Mouse (Mus musculus): ENCODE data around the gene Ltv1.

Gene Ltv1

GRCm38 (mm10) chr10:13189881-13190280 is 3.1 kb downstream of the Ltv1 start:
- no peak for DNase-seq

GRCm38 (mm10) chr10:13186754-13187153 is 6.2 kb downstream of the Ltv1 start:
- DNase-seq: no peak

GRCm38 (mm10) chr10:13184170-13184766 is 8.7 kb downstream of the Ltv1 start:
- DNase-seq: no peak

- DNase-seq: no peak
Observed at GRCm38 (mm10) chr10:13180211-13180610, 12.8 kb downstream of the Ltv1 start.

- no peak for DNase-seq
Observed at GRCm38 (mm10) chr10:13177973-13178624, 14.9 kb downstream of the Ltv1 start, which contains the start of gene Zc2hc1b. Zc2hc1b (minus strand) TSS chr10:13178023.

GRCm38 (mm10) chr10:13175866-13176265 is 17.1 kb downstream of the Ltv1 start:
- no peak for DNase-seq

- no peak for DNase-seq
Observed at GRCm38 (mm10) chr10:13172798-13173221, 20.2 kb downstream of the Ltv1 start.

GRCm38 (mm10) chr10:13171461-13171860 is 21.5 kb downstream of the Ltv1 start:
- DNase-seq: no peak

GRCm38 (mm10) chr10:13170739-13171448 is 22.1 kb downstream of the Ltv1 start:
- DNase-seq: no peak

GRCm38 (mm10) chr10:13168461-13168860 is 24.5 kb downstream of the Ltv1 start:
- no peak for DNase-seq

GRCm38 (mm10) chr10:13162031-13162430 is 30.9 kb downstream of the Ltv1 start:
- DNase-seq: no peak

- DNase-seq: no peak
Observed at GRCm38 (mm10) chr10:13160913-13161312, 32.1 kb downstream of the Ltv1 start.

- DNase-seq: no peak
Observed at GRCm38 (mm10) chr10:13155377-13155776, 37.6 kb downstream of the Ltv1 start.

- no peak for DNase-seq
Observed at GRCm38 (mm10) chr10:13152811-13153364, 40.1 kb downstream of the Ltv1 start.

- DNase-seq: peak; percentile 22
Observed at GRCm38 (mm10) chr10:13151353-13151752, 41.6 kb downstream of the Ltv1 start.

GRCm38 (mm10) chr10:13150435-13150834 is 42.5 kb downstream of the Ltv1 start:
- no peak for DNase-seq

- DNase-seq: no peak
Observed at GRCm38 (mm10) chr10:13140434-13140833, 52.5 kb downstream of the Ltv1 start.

- no peak for DNase-seq
Observed at GRCm38 (mm10) chr10:13137906-13138305, 55.1 kb downstream of the Ltv1 start.

- no peak for DNase-seq
Observed at GRCm38 (mm10) chr10:13135751-13136150, 57.2 kb downstream of the Ltv1 start.

- DNase-seq: no peak
Observed at GRCm38 (mm10) chr10:13135276-13135675, 57.7 kb downstream of the Ltv1 start.

GRCm38 (mm10) chr10:13133850-13134249 is 59.1 kb downstream of the Ltv1 start:
- no peak for DNase-seq
